Comparison of ENCODE assay signal across 8 mouse cellular contexts in genomic region chr14:58071120-58071641, GRCm38 (mm10). TPM values are rescaled to one million over a fixed set of nuclear protein-coding genes. Genes with fewer than 3 reads are reported as not detected.
DNase-seq lines count a peak whose midpoint lies in the region; ATAC-seq and TF ChIP-seq lines count a peak whose summit lies in the region.
"Had no signal": no experiment of that assay in that cellular context is flagged by ENCODE, and none has a peak within 500 bp of the region (broad histone marks: within the 10 kb centered on the region; RNA-seq: fewer than 3 reads in every experiment).

No protein-coding gene starts in this region.

- TF ChIP-seq CTCF in bone marrow macrophage, adult 2 months (IDR thresholded peaks at IDR 0.05; ENCODE audit: low read depth, low read length): no peak
- no peak for TF ChIP-seq CTCF in small intestine, adult 2 months (IDR thresholded peaks at IDR 0.05; ENCODE audit: extremely low read depth, insufficient read length, insufficient replicate concordance, low read depth, low read length)

- peaks cover 76% of the 10 kb centered on the region for H3K27me3 ChIP-seq in forebrain, embryonic 13.5 days
- H3K27me3 ChIP-seq in small intestine, adult 2 months (ENCODE audit: control insufficient read depth, insufficient read depth, low read length): peaks cover 19% of the 10 kb centered on the region; the same call in 1 of the 2 replicates

- ATAC-seq in forebrain, embryonic 13.5 days: peak; percentile 16; the same call in 1 of the 2 replicates

- intact Hi-C loops in heart, postnatal 36 days (cut with DNase I): loop anchor here (5.0 kb wide), 1 partner anchor 731 kb away; no protein-coding TSS in a partner anchor

- H3K9me3 ChIP-seq in forebrain, embryonic 13.5 days (replicated peaks): no peaks in the 10 kb centered on the region

- no peak overlapping the region for H3K27ac ChIP-seq in bone marrow macrophage, adult 2 months (ENCODE audit: insufficient read depth, low read depth, low read length)
- H3K27ac ChIP-seq in forebrain, embryonic 13.5 days: no peak overlapping the region
- H3K27ac ChIP-seq in small intestine, adult 2 months (ENCODE audit: insufficient read depth, low read depth, low read length): peak overlapping the region; percentile 99

- H3K4me1 ChIP-seq in bone marrow macrophage, adult 2 months (ENCODE audit: control insufficient read depth, insufficient read depth, low read length): peaks cover 3% of the 10 kb centered on the region; the same call in 1 of the 2 replicates
- H3K4me1 ChIP-seq in forebrain, embryonic 13.5 days: peaks cover 56% of the 10 kb centered on the region
- H3K4me1 ChIP-seq in small intestine, adult 2 months (ENCODE audit: control insufficient read depth, insufficient read depth, insufficient read length, low read length): peaks cover 6% of the 10 kb centered on the region

- no peaks in the 10 kb centered on the region for H3K36me3 ChIP-seq in forebrain, embryonic 13.5 days (ENCODE audit: poor library complexity, severe bottlenecking)
- no peaks in the 10 kb centered on the region for H3K36me3 ChIP-seq in small intestine, adult 2 months (ENCODE audit: control insufficient read depth, insufficient read depth, low read length)

- peak; percentile 52 for DNase-seq in R1 (ENCODE audit: low read depth, low spot score)
- peak; percentile 66 to 71 for DNase-seq in heart, postnatal 36 days
- DNase-seq in layer of hippocampus, postnatal 36 days: peak; percentile 16 to 33
- DNase-seq in lung, postnatal 36 days: peak; percentile 43

- no peak for TF ChIP-seq POLR2A in bone marrow macrophage, adult 2 months (IDR thresholded peaks at IDR 0.05; ENCODE audit: borderline replicate concordance, low read depth, low read length)
- TF ChIP-seq POLR2A in small intestine, adult 2 months (IDR thresholded peaks at IDR 0.05; ENCODE audit: low read depth, low read length): peak; percentile 32; the same call in 1 of the 2 replicates

- H3K4me3 ChIP-seq in bone marrow macrophage, adult 2 months (ENCODE audit: insufficient read depth, low read length): peak overlapping the region; percentile 77
- H3K4me3 ChIP-seq in forebrain, embryonic 13.5 days: peak overlapping the region; percentile 60
- H3K4me3 ChIP-seq in small intestine, adult 2 months (ENCODE audit: low read depth, low read length): peak overlapping the region; percentile 84

- H3K4me2 ChIP-seq in forebrain, embryonic 13.5 days: peak overlapping the region; percentile 98

- peak overlapping the region; percentile 74 for H3K9ac ChIP-seq in forebrain, embryonic 13.5 days

- WGBS in forebrain, embryonic 13.5 days: under 1% methylated on average over 31 of the region's 31 CpGs
- WGBS in small intestine, adult 2 months: under 1% methylated on average over 31 of the region's 31 CpGs

RNA-seq across cellular contexts. Expression of gene Fgf9, which starts 0.8 kb away (rescaled TPM):
- polyA plus RNA-seq in bone marrow macrophage, adult 2 months (2012; ENCODE audit: insufficient read depth, insufficient read length, missing spikeins): not detected in 2 replicates
- 3.3 and 4.3 TPM in 2 replicates for polyA plus RNA-seq in forebrain, embryonic 13.5 days (2015; fragmentation: Nextera tagmentation; extraction: Ambion mirVana)
- 10 to 100 TPM in 1 of 2 experiments, 1 to 10 TPM in 1; 8.4 to 12.1 TPM for total RNA-seq in heart, postnatal 36 days (2021)
- 10 to 100 TPM; 17.1 to 19.2 TPM for total RNA-seq in layer of hippocampus, postnatal 36 days (2021)
- 0.14 and 0.62 TPM in 2 replicates for polyA plus RNA-seq in small intestine, adult 2 months (2012; rRNA removed)
- total RNA-seq: hematopoietic stem cell, adult 5-6 weeks had no signal
